Mouse (Mus musculus): ENCODE data around the gene Plpp1.

The Plpp1 gene

GRCm38 (mm10) chr13:112818125-112818524 lies 17.5 kb downstream of the Plpp1 start:
- DNase-seq (ENCODE audit: low spot score), result no peak

- DNase-seq (ENCODE audit: low spot score), result no peak
Observed at GRCm38 (mm10) chr13:112822413-112822812, 21.8 kb downstream of the Plpp1 start.

DNA sequence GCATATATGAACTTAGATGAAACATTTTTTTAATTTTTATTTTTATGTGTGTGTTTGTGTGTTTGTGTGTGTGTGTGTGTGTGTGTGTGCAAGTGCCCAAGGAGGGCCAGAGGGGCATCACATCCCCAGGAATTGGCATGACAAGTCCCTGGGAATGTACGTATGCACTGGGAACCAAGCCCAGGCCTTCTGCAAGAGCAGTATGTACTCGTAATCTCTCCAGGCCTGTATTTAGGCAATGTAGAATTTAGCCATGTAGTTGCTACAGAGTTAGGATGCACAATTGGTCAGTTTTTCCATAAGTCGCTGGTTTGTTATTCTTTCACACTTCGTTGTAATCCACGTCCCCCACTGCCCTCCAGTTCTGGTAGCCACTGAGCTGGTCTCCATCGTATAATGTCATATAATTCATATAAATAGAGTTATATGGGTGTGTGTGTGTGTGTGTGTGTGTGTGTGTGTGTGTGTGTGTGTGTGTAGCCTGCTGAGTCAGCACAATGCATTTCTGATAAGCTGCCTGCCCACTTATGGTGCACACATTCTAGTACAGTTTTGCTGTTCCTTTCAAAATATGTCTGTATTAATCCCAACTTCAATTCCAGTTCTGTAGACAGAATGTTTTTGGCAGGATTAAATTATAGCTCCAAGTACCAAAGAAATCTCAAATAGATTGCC lies 22.8 kb downstream of the Plpp1 start:
- DNase-seq (ENCODE audit: low spot score), result no peak

GRCm38 (mm10) chr13:112823911-112824648 lies 23.5 kb downstream of the Plpp1 start:
- DNase-seq (ENCODE audit: low spot score), result no peak

DNA sequence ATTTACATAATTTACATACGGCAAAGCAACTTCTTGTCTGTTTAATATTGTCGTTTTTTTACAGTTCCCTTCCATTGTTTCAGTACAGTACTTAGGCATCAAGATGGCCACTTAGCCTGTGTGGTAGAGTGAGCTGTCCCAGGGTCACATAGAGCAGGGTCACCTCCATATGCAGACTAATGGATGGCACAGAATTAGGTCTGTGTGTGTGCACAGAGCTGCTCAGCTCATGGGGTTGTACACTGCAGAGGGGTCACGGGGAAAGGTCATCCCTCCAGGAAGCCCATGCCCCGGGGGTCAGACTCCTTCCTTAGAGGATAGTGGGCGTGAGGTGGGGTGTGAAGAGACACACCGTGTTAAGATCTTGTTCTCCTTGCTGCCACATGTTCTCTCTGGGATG lies 24.9 kb downstream of the Plpp1 start:
- DNase-seq (ENCODE audit: low spot score), result no peak

DNA sequence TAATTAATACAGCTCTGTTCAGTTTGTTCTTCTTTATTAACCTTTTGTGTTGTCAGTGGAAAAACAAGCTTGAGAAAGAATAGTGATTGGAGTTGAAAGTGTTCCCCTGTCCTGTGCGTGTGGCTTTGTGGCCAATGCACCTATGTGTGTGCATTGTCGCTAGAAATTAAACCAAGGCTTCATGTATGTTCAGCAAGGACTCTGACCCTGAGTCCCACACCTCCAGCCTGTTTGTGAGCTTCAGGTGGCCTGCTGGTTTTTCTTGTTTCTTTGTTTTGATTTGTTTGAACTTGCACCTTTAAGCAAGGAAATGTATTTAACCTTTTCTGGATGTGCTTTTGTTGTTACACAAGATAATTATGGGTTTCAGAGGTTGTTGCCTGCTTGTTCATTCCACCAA lies 29.0 kb downstream of the Plpp1 start:
- DNase-seq (ENCODE audit: low spot score), result no peak

GRCm38 (mm10) chr13:112832589-112832988 lies 32.0 kb downstream of the Plpp1 start:
- DNase-seq (ENCODE audit: low spot score), result no peak

DNA sequence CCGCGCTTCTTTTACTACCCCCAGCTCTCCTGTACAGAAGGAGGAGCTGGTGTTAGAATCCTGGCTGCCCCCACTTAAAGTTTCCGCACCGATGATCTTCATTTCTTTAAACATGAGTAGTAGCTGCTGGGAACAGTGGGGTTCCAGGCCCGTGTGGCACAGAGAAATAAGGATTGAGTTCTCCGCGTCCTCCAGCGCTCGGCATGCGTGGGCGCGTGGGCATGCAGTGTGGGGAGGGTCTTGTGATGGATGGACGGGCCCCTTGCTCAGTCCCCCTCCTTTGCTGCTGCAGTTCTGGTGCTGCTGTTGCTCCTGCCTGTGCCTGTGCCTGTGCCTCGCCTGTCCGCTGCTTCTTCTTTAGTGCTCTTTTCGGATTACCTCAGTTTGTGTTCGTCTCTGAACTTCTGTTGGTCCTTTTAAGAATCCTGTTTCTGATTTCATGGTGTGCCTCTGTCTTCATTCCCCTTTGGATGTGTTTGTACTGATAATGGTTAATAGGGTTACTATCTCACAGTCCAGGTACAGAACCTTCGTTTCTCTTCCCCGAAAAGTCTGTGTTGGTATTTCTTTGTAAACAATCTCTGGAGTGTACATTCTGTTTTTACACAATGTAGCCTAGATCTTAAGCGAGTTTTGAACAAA lies 32.8 kb downstream of the Plpp1 start:
- DNase-seq (ENCODE audit: low spot score), result no peak

DNA sequence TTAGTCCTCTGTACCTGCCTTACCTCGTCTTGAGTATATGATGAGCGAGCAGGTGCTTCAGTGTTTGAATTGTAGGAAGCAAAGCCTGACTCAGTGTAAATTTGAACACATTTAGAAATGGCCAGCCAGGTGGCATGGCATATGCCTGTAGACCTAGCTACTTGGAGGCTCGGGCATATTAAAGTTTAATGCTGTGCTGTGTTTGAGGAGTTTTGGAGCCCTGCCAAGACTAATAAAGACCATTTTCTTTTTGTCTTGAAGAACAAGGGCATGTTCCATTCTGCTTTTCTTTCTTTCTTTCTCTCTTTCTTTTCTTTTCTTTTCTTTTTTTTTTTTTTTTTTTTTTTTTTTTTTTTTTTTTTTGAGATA lies 33.3 kb downstream of the Plpp1 start:
- DNase-seq (ENCODE audit: low spot score), result no peak

- DNase-seq (ENCODE audit: low spot score), result no peak
Observed at GRCm38 (mm10) chr13:112835113-112835512, 34.5 kb downstream of the Plpp1 start.

GRCm38 (mm10) chr13:112836951-112837350 lies 36.4 kb downstream of the Plpp1 start:
- DNase-seq (ENCODE audit: low spot score), result no peak

GRCm38 (mm10) chr13:112837621-112838155 lies 37.1 kb downstream of the Plpp1 start:
- DNase-seq (ENCODE audit: low spot score), result no peak

GRCm38 (mm10) chr13:112838562-112839232 lies 38.1 kb downstream of the Plpp1 start:
- DNase-seq (ENCODE audit: low spot score), result peak; percentile 54

GRCm38 (mm10) chr13:112840241-112841087 lies 39.9 kb downstream of the Plpp1 start:
- no peak for DNase-seq (ENCODE audit: low spot score)

DNA sequence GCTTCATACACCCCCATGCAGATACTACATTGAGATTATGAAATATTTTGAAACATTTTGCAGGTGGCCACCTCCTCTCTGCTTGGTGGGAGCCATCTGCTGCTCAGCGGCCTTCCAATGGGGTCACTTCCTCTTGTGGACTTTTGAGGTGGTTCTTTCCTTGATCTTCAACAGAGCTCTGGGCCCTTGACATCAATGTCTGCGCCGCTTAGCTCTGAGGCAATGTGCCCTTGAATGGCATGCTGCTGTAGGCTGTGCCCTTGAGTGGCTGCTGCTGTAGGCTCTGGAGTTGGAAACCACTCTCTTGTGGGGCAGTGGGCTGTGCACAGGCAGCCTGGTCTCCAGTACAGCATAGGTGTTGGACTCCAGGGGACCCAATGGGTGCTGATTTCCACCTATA lies 45.3 kb downstream of the Plpp1 start:
- DNase-seq (ENCODE audit: low spot score), result no peak

DNA sequence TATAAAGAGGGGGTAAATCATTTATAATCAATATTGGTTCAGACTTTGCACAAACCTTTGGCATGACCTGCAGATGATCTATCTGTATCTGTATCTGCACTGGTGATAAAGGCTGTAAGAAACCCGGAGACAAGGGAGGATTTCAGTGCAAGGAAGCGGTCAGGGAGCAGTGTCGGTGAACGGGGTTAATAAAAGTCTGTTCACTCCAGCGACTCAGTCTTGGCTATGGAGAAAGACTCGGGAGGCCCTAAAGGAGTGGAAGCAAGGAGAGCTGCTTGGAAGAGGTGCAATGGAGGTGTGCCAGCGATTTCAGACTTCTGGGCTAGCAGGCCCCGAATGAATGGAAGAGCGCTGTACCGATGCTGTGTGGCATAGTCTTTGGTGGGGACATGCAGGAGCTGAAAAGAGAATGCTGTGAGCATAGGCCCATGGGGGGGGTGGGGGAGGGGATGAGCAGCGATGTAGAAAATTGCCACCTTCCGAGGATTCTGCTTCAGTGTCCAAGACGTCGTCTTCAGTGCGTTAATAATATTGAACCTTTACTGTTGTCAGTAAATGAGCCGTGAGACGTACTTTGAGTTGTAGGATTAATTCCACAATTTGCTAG lies 53.2 kb downstream of the Plpp1 start:
- DNase-seq (ENCODE audit: low spot score), result no peak

- no peak for DNase-seq (ENCODE audit: low spot score)
Observed at GRCm38 (mm10) chr13:112854402-112854801, 53.8 kb downstream of the Plpp1 start.

DNA sequence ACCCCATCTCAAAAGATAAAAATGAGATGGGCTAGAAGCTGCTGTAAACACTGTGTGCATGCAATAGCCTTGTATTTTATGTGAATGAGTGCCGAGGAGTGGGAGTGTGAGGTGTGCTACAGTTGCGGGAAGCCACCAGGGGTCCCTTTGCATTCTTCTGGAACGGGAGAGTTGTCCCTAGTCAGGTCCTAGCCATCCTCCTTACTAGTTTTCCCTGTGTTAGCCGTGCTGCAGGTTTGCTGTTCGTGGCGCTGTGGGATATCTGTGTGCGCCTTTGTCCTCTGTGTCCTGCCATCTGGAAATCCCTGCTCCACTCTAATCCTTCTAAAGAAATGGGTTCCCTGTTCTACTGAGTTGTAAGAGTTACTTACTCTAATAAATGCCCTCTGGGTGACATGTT lies 57.3 kb downstream of the Plpp1 start:
- DNase-seq (ENCODE audit: low spot score), result no peak

DNA sequence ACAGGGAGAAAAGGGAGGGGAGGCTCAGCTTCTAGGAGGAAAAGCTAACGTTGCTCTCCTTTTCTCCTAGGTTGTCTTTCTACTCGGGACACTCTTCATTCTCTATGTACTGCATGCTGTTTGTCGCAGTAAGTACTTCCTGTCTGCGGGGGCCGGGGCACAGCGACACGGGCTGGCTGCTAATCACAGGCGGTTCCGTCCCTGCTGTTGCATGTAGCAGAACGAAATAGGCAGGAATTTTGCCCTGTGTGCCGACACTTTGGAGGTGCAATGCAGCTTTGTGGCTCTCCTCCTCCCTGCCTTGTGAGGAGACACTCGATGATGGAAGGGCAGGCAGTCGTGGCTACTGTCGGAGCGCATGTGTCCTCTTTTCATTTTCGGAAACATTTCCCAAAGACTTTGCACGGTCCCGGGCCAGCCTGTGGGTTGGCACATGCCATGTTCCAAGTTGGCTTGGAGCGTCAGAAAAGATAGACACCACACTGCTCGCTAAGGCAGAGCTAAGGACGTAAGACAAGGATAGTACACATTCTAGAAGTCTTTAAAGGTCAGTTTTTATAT lies 59.1 kb downstream of the Plpp1 start:
- DNase-seq (ENCODE audit: low spot score), result no peak

- no peak for DNase-seq (ENCODE audit: low spot score)
Observed at GRCm38 (mm10) chr13:112860370-112860769, 59.8 kb downstream of the Plpp1 start.

GRCm38 (mm10) chr13:112860911-112861310 lies 60.3 kb downstream of the Plpp1 start:
- no peak for DNase-seq (ENCODE audit: low spot score)

All from spleen, adult 12 weeks (tissue).